Mouse (Mus musculus) hindbrain, postnatal 0 days (tissue): Measurements from ENCODE around the gene Usp1. TPM values are rescaled to one million over a fixed set of nuclear protein-coding genes. Genes with fewer than 3 reads are reported as not detected.
A peak's percentile ranks its signal among the peaks of the same experiment; 100 is the strongest.

Experiments
- ATAC-seq: fragments of 200-750 bp; cut with Nextera tagmentation; 2 replicates; pipeline ENCODE4 v1.8.0; 2017; ENCODE audit warnings: mild to moderate bottlenecking, moderate TSS enrichment, moderate library complexity
- DNase-seq: peaks from one replicate; pipeline ENCODE4 v3.0.0-alpha.2; 2015; ENCODE audit warnings: low spot score
- H3K27ac ChIP-seq: fragments of 300-500 bp; sonication (generic); 2 replicates; pipeline ENCODE4 v1.5.1; 2014; ENCODE audit warnings: mild to moderate bottlenecking
- H3K27me3 ChIP-seq: fragments of 300-500 bp; sonication (generic); 2 replicates; pipeline ENCODE4 v1.6.1; 2014; ENCODE audit warnings: low read length, mixed read lengths; ENCODE audit not compliant: insufficient read depth
- H3K36me3 ChIP-seq: fragments of 300-500 bp; sonication (generic); 2 replicates; pipeline ENCODE4 v1.6.1; 2014; ENCODE audit warnings: low read length, mixed read lengths; ENCODE audit not compliant: insufficient read depth
- H3K4me1 ChIP-seq: fragments of 300-500 bp; sonication (generic); 2 replicates; pipeline ENCODE4 v1.6.1; 2014; ENCODE audit warnings: antibody characterized with exemption, low read length, mixed read lengths; ENCODE audit not compliant: insufficient read depth
- H3K4me2 ChIP-seq: fragments of 300-500 bp; sonication (generic); 2 replicates; pipeline ENCODE4 v1.6.1; 2014; ENCODE audit warnings: low read depth, mild to moderate bottlenecking, low read length, moderate library complexity, mixed read lengths
- H3K4me3 ChIP-seq: fragments of 300-500 bp; sonication (generic); 2 replicates; pipeline ENCODE4 v1.5.1; 2014; ENCODE audit warnings: low read length
- H3K9ac ChIP-seq: fragments of 300-500 bp; sonication (generic); replicated peaks from 2 replicates; pipeline ENCODE4 v1.6.1; 2014; ENCODE audit warnings: mild to moderate bottlenecking, low read length, moderate library complexity, mixed read lengths
- H3K9me3 ChIP-seq: fragments of 300-500 bp; sonication (generic); 2 replicates; pipeline ENCODE4 v1.6.1; 2016; ENCODE audit warnings: low read length, mixed read lengths
- CTCF ChIP-seq: IDR thresholded peaks from 2 replicates; pipeline ENCODE4 v1.5.1; 2016; ENCODE audit warnings: antibody characterized with exemption, control low read depth, low read depth
- WGBS: fragments of 180-500 bp; shearing (Covaris S2); extraction: QIAGEN DNeasy Blood & Tissue Kit; methylation state at CpG from one replicate; pipeline ENCODE4 v1.1.7; 2014; 5-methylcytosine and 5-hydroxymethylcytosine counted together
- polyA plus RNA-seq: library from polyadenylated mRNA; unstranded; fragments of >200 nt; fragmentation: Nextera tagmentation; extraction: Ambion mirVana; gene quantifications from 2 replicates; pipeline ENCODE4 v1.2.1, GENCODE M21; 2015
- total RNA-seq: library from RNA; depleted of rRNA; stranded (reverse); fragments of >200 nt; gene quantifications from 2 replicates; pipeline ENCODE4 v1.2.3, GENCODE M21; 2014

The Usp1 gene
- total and polyA plus RNA-seq, 2 experiments from 2014 or later = 9.9 to 39.6 TPM

- Histone ChIP-seq H3K9ac (no peak overlapping the region), H3K36me3 (no peaks in the 10 kb centered on the region), H3K9me3 (no peaks in the 10 kb centered on the region), H3K27ac (no peak overlapping the region), H3K4me2 (no peak overlapping the region), H3K4me1 (peaks cover 12% of the 10 kb centered on the region; the same call in 1 of the 2 replicates), H3K27me3 (no peaks in the 10 kb centered on the region), H3K4me3 (no peak overlapping the region)
- WGBS = 93% methylated on average over 4 of the region's 4 CpGs
- ATAC-seq (no peak), DNase-seq (no peak)
- TF ChIP-seq CTCF = no peak
Measured at GRCm38 (mm10) chr4:98920896-98921295, 2.7 kb upstream of the Usp1 start.

GRCm38 (mm10) chr4:98922061-98922642, 1.5 kb upstream of the Usp1 start:
- no peak for TF ChIP-seq CTCF
- ATAC-seq (peak; percentile 10; the same call in 1 of the 2 replicates), DNase-seq (peak; percentile 15)
- H3K4me2 ChIP-seq = peak overlapping the region; percentile 94
- peak overlapping the region; percentile 87 for H3K4me3 ChIP-seq
- H3K9me3 ChIP-seq = no peaks in the 10 kb centered on the region
- 10% methylated on average over 18 of the region's 18 CpGs for WGBS
- no peaks in the 10 kb centered on the region for H3K27me3 ChIP-seq
- peak overlapping the region; percentile 74 for H3K9ac ChIP-seq
- no peaks in the 10 kb centered on the region for H3K36me3 ChIP-seq
- peaks cover 13% of the 10 kb centered on the region; the same call in 1 of the 2 replicates for H3K4me1 ChIP-seq
- H3K27ac ChIP-seq = peak overlapping the region; percentile 96

- Histone ChIP-seq H3K4me1 (peaks cover 13% of the 10 kb centered on the region; the same call in 1 of the 2 replicates), H3K9me3 (no peaks in the 10 kb centered on the region), H3K4me2 (peak overlapping the region; percentile 94), H3K36me3 (no peaks in the 10 kb centered on the region), H3K4me3 (peak overlapping the region; percentile 87), H3K27ac (peak overlapping the region; percentile 100), H3K9ac (peak overlapping the region; percentile 74), H3K27me3 (no peaks in the 10 kb centered on the region)
- ATAC-seq (peak; percentile 96), DNase-seq (peak; percentile 99)
- TF ChIP-seq CTCF = no peak
- under 1% methylated on average over 53 of the region's 53 CpGs for WGBS
Measured at GRCm38 (mm10) chr4:98922643-98923567, 705 bp upstream of the Usp1 start.

GRCm38 (mm10) chr4:98924071-98924905, 678 bp downstream of the Usp1 start:
- H3K27me3 ChIP-seq = no peaks in the 10 kb centered on the region
- H3K9ac ChIP-seq = peak overlapping the region; percentile 84
- peak overlapping the region; percentile 100 for H3K27ac ChIP-seq
- ATAC-seq (peak; percentile 8), DNase-seq (peak; percentile 35)
- TF ChIP-seq CTCF = no peak
- H3K36me3 ChIP-seq = no peaks in the 10 kb centered on the region
- H3K9me3 ChIP-seq = no peaks in the 10 kb centered on the region
- H3K4me1 ChIP-seq = peaks cover 13% of the 10 kb centered on the region; the same call in 1 of the 2 replicates
- H3K4me3 ChIP-seq = peak overlapping the region; percentile 87
- peak overlapping the region; percentile 94 for H3K4me2 ChIP-seq
- 2% methylated on average over 65 of the region's 66 CpGs for WGBS

GRCm38 (mm10) chr4:98924906-98925178, 1.2 kb downstream of the Usp1 start:
- ATAC-seq (no peak), DNase-seq (no peak)

GRCm38 (mm10) chr4:98925250-98925781, 1.7 kb downstream of the Usp1 start:
- Histone ChIP-seq H3K4me2 (peak overlapping the region; percentile 94), H3K27me3 (no peaks in the 10 kb centered on the region), H3K9me3 (no peaks in the 10 kb centered on the region), H3K9ac (no peak overlapping the region), H3K36me3 (no peaks in the 10 kb centered on the region), H3K4me1 (peaks cover 13% of the 10 kb centered on the region; the same call in 1 of the 2 replicates), H3K4me3 (peak overlapping the region; percentile 87), H3K27ac (no peak overlapping the region)
- DNase-seq (no peak), ATAC-seq (no peak)
- WGBS = 21% methylated on average over 6 of the region's 6 CpGs
- TF ChIP-seq CTCF = no peak

More at GRCm38 (mm10) chr4:98924906-98925178, 1.2 kb downstream of the Usp1 start:
- Histone ChIP-seq H3K4me1 (peaks cover 13% of the 10 kb centered on the region; the same call in 1 of the 2 replicates), H3K4me2 (peak overlapping the region; percentile 94), H3K36me3 (no peaks in the 10 kb centered on the region), H3K9ac (peak overlapping the region; percentile 84), H3K9me3 (no peaks in the 10 kb centered on the region), H3K27me3 (no peaks in the 10 kb centered on the region), H3K4me3 (peak overlapping the region; percentile 87), H3K27ac (0 out of 2 replicates have a peak overlapping the region, but pooled peaks have one; percentile 9)
- no peak for TF ChIP-seq CTCF
- WGBS = 7% methylated on average over 2 of the region's 2 CpGs
